Comparison of ENCODE assay signal across 8 mouse cellular contexts in the genomic region with DNA sequence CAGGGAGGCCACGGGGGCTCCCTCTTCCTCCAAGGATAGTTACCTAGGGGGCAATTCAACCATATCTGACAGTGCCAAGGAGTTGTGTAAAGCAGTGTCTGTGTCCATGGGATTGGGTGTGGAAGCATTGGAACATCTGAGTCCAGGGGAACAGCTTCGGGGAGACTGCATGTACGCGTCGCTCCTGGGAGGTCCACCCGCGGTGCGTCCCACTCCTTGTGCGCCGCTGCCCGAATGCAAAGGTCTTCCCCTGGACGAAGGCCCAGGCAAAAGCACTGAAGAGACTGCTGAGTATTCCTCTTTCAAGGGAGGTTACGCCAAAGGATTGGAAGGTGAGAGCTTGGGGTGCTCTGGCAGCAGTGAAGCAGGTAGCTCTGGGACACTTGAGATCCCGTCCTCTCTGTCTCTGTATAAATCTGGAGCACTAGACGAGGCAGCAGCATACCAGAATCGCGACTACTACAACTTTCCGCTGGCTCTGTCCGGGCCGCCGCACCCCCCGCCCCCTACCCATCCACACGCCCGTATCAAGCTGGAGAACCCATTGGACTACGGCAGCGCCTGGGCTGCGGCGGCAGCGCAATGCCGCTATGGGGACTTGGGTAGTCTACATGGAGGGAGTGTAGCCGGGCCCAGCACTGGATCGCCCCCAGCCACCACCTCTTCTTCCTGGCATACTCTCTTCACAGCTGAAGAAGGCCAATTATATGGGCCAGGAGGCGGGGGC. TPM values are rescaled to one million over a fixed set of nuclear protein-coding genes. Genes with fewer than 3 reads are reported as not detected.
DNase-seq lines count a peak whose midpoint lies in the region; ATAC-seq and TF ChIP-seq lines count a peak whose summit lies in the region.

No protein-coding gene starts in this region.

- no peak overlapping the region for H3K27ac ChIP-seq in lung, postnatal 0 days (ENCODE audit: low read length)
- H3K27ac ChIP-seq in gastrocnemius, adult 2 months, result peak overlapping the region; percentile 86
- peak overlapping the region; percentile 50; the same call in 1 of the 2 replicates for H3K27ac ChIP-seq in kidney, adult 2 months (ENCODE audit: insufficient read depth, low read depth, low read length)

- no peak for TF ChIP-seq CTCF in lung, postnatal 0 days (IDR thresholded peaks at IDR 0.05)
- TF ChIP-seq CTCF in gastrocnemius, adult 2 months (IDR thresholded peaks at IDR 0.05), result no peak
- no peak for TF ChIP-seq CTCF in kidney, adult 2 months (conservative IDR thresholded peaks at IDR 0.05; ENCODE audit: insufficient read depth, insufficient read length, low read depth, low read length)

- H3K9me3 ChIP-seq in lung, postnatal 0 days (ENCODE audit: low read length), result no peaks in the 10 kb centered on the region

- no peak for TF ChIP-seq POLR2A in kidney, adult 2 months (IDR thresholded peaks at IDR 0.05; ENCODE audit: low read depth, low read length)

- peaks cover 4% of the 10 kb centered on the region; the same call in 1 of the 2 replicates for H3K27me3 ChIP-seq in lung, postnatal 0 days (replicated peaks; ENCODE audit: insufficient read depth, low read length)
- no peaks in the 10 kb centered on the region for H3K27me3 ChIP-seq in kidney, adult 2 months (replicated peaks; ENCODE audit: control insufficient read depth, insufficient read depth, low read length)

- H3K4me2 ChIP-seq in lung, postnatal 0 days (replicated peaks; ENCODE audit: low read depth, low read length), result peak overlapping the region; percentile 56

- ATAC-seq in lung, postnatal 0 days, result no peak

- WGBS in lung, postnatal 0 days, result 15% methylated on average over 32 of the region's 33 CpGs
- 1% methylated on average over 32 of the region's 33 CpGs for WGBS in kidney, adult 2 months

- no peaks in the 10 kb centered on the region for H3K36me3 ChIP-seq in lung, postnatal 0 days (ENCODE audit: insufficient read depth, low read length)
- no peaks in the 10 kb centered on the region for H3K36me3 ChIP-seq in kidney, adult 2 months (ENCODE audit: control insufficient read depth, insufficient read depth, low read length)

- H3K9ac ChIP-seq in lung, postnatal 0 days (replicated peaks; ENCODE audit: low read depth), result no peak overlapping the region

- H3K4me1 ChIP-seq in lung, postnatal 0 days (ENCODE audit: insufficient read depth, low read depth, low read length), result no peaks in the 10 kb centered on the region
- no peaks in the 10 kb centered on the region; the same call in 1 of the 2 replicates for H3K4me1 ChIP-seq in kidney, adult 2 months (ENCODE audit: control insufficient read depth, insufficient read depth, low read length)

- H3K4me3 ChIP-seq in lung, postnatal 0 days (ENCODE audit: low read depth, low read length), result 0 out of 2 replicates have a peak overlapping the region, but pooled peaks have one; percentile 12
- H3K4me3 ChIP-seq in gastrocnemius, adult 2 months, result peak overlapping the region; percentile 80
- peak overlapping the region; percentile 67 for H3K4me3 ChIP-seq in kidney, adult 2 months (ENCODE audit: insufficient read depth, low read depth, low read length)

- intact Hi-C loops in gastrocnemius, adult 2 months (cut with DNase I), result loop anchor here (2.0 to 5.0 kb wide), 2 partner anchors 67 to 230 kb away; no protein-coding TSS in a partner anchor

- DNase-seq in lung, postnatal 0 days (ENCODE audit: low spot score), result no peak
- no peak for DNase-seq in lung, postnatal 36 days
- peak; percentile 36 for DNase-seq in embryo, embryonic 10 days (ENCODE audit: low spot score)
- DNase-seq in gastrocnemius, adult 2 months, result peak; percentile 56
- DNase-seq in kidney, adult 2 months, result peak; percentile 31
- peak; percentile 40 for DNase-seq in neural tube, embryonic 10.5 days (ENCODE audit: extremely low spot score, low spot score)
- no peak for DNase-seq in cerebellum, adult 9-10 months
- DNase-seq in cerebellum, adult 8-10 months, result no peak

- no peak for TF ChIP-seq EP300 in lung, postnatal 0 days (IDR thresholded peaks at IDR 0.05)

RNA-seq across cellular contexts. Expression of a gene that starts 2.0 kb away (rescaled TPM):
- polyA plus RNA-seq in lung, postnatal 0 days (2015; fragmentation: Nextera tagmentation; extraction: Ambion mirVana), result 0.21 and 0.30 TPM in 2 replicates
- total RNA-seq in gastrocnemius, adult 2 months (2021), result 10 to 100 TPM; 13.6 to 33.3 TPM
- polyA plus RNA-seq in kidney, adult 2 months (2012; rRNA removed), result 3.6 and 4.5 TPM in 2 replicates

Comparison
In these comparisons a context has a peak if more than half of its experiments do, and no peak if none do; other contexts are left out.
1. DNase-seq: peak in embryo, embryonic 10 days (single experiment), gastrocnemius, adult 2 months (single experiment), kidney, adult 2 months (single experiment) and neural tube, embryonic 10.5 days (single experiment); none in lung, postnatal 0 days (single experiment), lung, postnatal 36 days (single experiment), cerebellum, adult 9-10 months (single experiment) and cerebellum, adult 8-10 months (single experiment).
2. H3K4me3 ChIP-seq: peak in every context shown above with its lines; median percentile 80 in gastrocnemius, adult 2 months; 67 in kidney, adult 2 months; 12 in lung, postnatal 0 days.